Mouse (Mus musculus): ENCODE data around the gene Lsm2. TPM values are rescaled to one million over a fixed set of nuclear protein-coding genes. Genes with fewer than 3 reads are reported as not detected.
A peak's percentile ranks its signal among the peaks of the same experiment; 100 is the strongest.

Lsm2 gene
- polyA plus RNA-seq, 1 experiment, result 60.7 TPM

GRCm38 (mm10) chr17:34975581-34976492 lies 5.8 kb upstream of the Lsm2 start:
- Histone ChIP-seq H3K4me3 (ENCODE audit: extremely low read depth, insufficient read depth, insufficient read length) (no peak overlapping the region), H3K27ac (ENCODE audit: insufficient read depth, low read length) (no peak overlapping the region), H3K4me1 (ENCODE audit: control insufficient read depth, insufficient read depth, insufficient read length) (peaks cover under 1% of the 10 kb centered on the region; the same call in 1 of the 2 replicates), H3K27me3 (ENCODE audit: control insufficient read depth, insufficient read depth, low read length) (no peaks in the 10 kb centered on the region), H3K36me3 (ENCODE audit: control insufficient read depth, insufficient read depth, low read length) (no peaks in the 10 kb centered on the region)
- no peak for DNase-seq (ENCODE audit: low read depth in 1 of 2, low spot score in 2 of 2)
- WGBS, result 83% methylated on average over 3 of the region's 3 CpGs
- no peak for TF ChIP-seq CTCF (IDR thresholded peaks at IDR 0.05; ENCODE audit: extremely low read depth, insufficient read depth, insufficient read length, insufficient replicate concordance)
- TF ChIP-seq POLR2A (IDR thresholded peaks at IDR 0.05; ENCODE audit: low read depth, low read length), result no peak

GRCm38 (mm10) chr17:34977000-34977399 lies 4.7 kb upstream of the Lsm2 start:
- no peak for TF ChIP-seq CTCF (IDR thresholded peaks at IDR 0.05; ENCODE audit: extremely low read depth, insufficient read depth, insufficient read length, insufficient replicate concordance)
- TF ChIP-seq POLR2A (IDR thresholded peaks at IDR 0.05; ENCODE audit: low read depth, low read length), result no peak
- H3K27ac ChIP-seq (ENCODE audit: insufficient read depth, low read length), result no peak overlapping the region
- H3K36me3 ChIP-seq (ENCODE audit: control insufficient read depth, insufficient read depth, low read length), result no peaks in the 10 kb centered on the region
- no peak for DNase-seq (ENCODE audit: low read depth in 1 of 2, low spot score in 2 of 2)
- no peaks in the 10 kb centered on the region for H3K27me3 ChIP-seq (ENCODE audit: control insufficient read depth, insufficient read depth, low read length)
- H3K4me3 ChIP-seq (ENCODE audit: extremely low read depth, insufficient read depth, insufficient read length), result no peak overlapping the region
- peaks cover 2% of the 10 kb centered on the region; the same call in 1 of the 2 replicates for H3K4me1 ChIP-seq (ENCODE audit: control insufficient read depth, insufficient read depth, insufficient read length)
- 95% methylated on average over 20 of the region's 20 CpGs for WGBS

- DNase-seq (ENCODE audit: low read depth in 1 of 2, low spot score in 2 of 2), result no peak
- H3K27me3 ChIP-seq (ENCODE audit: control insufficient read depth, insufficient read depth, low read length), result no peaks in the 10 kb centered on the region
- no peak overlapping the region for H3K27ac ChIP-seq (ENCODE audit: insufficient read depth, low read length)
- H3K4me3 ChIP-seq (ENCODE audit: extremely low read depth, insufficient read depth, insufficient read length), result no peak overlapping the region
- TF ChIP-seq CTCF (IDR thresholded peaks at IDR 0.05; ENCODE audit: extremely low read depth, insufficient read depth, insufficient read length, insufficient replicate concordance) (no peak), POLR2A (IDR thresholded peaks at IDR 0.05; ENCODE audit: low read depth, low read length) (no peak)
- H3K36me3 ChIP-seq (ENCODE audit: control insufficient read depth, insufficient read depth, low read length), result no peaks in the 10 kb centered on the region
- 96% methylated on average over 27 of the region's 27 CpGs for WGBS
- H3K4me1 ChIP-seq (ENCODE audit: control insufficient read depth, insufficient read depth, insufficient read length), result peaks cover 4% of the 10 kb centered on the region; the same call in 1 of the 2 replicates
Observed at GRCm38 (mm10) chr17:34978239-34978638, 3.4 kb upstream of the Lsm2 start.

GRCm38 (mm10) chr17:34979631-34980030 lies 2.0 kb upstream of the Lsm2 start:
- no peak overlapping the region for H3K4me3 ChIP-seq (ENCODE audit: extremely low read depth, insufficient read depth, insufficient read length)
- DNase-seq (ENCODE audit: low read depth in 1 of 2, low spot score in 2 of 2), result no peak
- TF ChIP-seq CTCF (IDR thresholded peaks at IDR 0.05; ENCODE audit: extremely low read depth, insufficient read depth, insufficient read length, insufficient replicate concordance) (no peak), POLR2A (IDR thresholded peaks at IDR 0.05; ENCODE audit: low read depth, low read length) (no peak)

GRCm38 (mm10) chr17:34980655-34981054 lies 1.0 kb upstream of the Lsm2 start:
- Histone ChIP-seq H3K27me3 (ENCODE audit: control insufficient read depth, insufficient read depth, low read length) (no peaks in the 10 kb centered on the region), H3K4me1 (ENCODE audit: control insufficient read depth, insufficient read depth, insufficient read length) (peaks cover 4% of the 10 kb centered on the region; the same call in 1 of the 2 replicates), H3K36me3 (ENCODE audit: control insufficient read depth, insufficient read depth, low read length) (peaks cover 1% of the 10 kb centered on the region; the same call in 1 of the 2 replicates), H3K27ac (ENCODE audit: insufficient read depth, low read length) (no peak overlapping the region), H3K4me3 (ENCODE audit: extremely low read depth, insufficient read depth, insufficient read length) (no peak overlapping the region; the same call in 1 of the 2 replicates)
- WGBS, result 17% methylated on average over 2 of the region's 2 CpGs
- peak in 1 of 2 experiments; percentile 46 for DNase-seq (ENCODE audit: low read depth in 1 of 2, low spot score in 2 of 2)
- no peak for TF ChIP-seq CTCF (IDR thresholded peaks at IDR 0.05; ENCODE audit: extremely low read depth, insufficient read depth, insufficient read length, insufficient replicate concordance)
- no peak for TF ChIP-seq POLR2A (IDR thresholded peaks at IDR 0.05; ENCODE audit: low read depth, low read length)

More at GRCm38 (mm10) chr17:34979631-34980030, 2.0 kb upstream of the Lsm2 start:
- Histone ChIP-seq H3K4me1 (ENCODE audit: control insufficient read depth, insufficient read depth, insufficient read length) (peaks cover 4% of the 10 kb centered on the region; the same call in 1 of the 2 replicates), H3K27ac (ENCODE audit: insufficient read depth, low read length) (no peak overlapping the region), H3K36me3 (ENCODE audit: control insufficient read depth, insufficient read depth, low read length) (no peaks in the 10 kb centered on the region), H3K27me3 (ENCODE audit: control insufficient read depth, insufficient read depth, low read length) (no peaks in the 10 kb centered on the region)
- 94% methylated on average over 4 of the region's 4 CpGs for WGBS

GRCm38 (mm10) chr17:34982328-34982727 lies 666 bp downstream of the Lsm2 start:
- Histone ChIP-seq H3K27me3 (ENCODE audit: control insufficient read depth, insufficient read depth, low read length) (no peaks in the 10 kb centered on the region), H3K27ac (ENCODE audit: insufficient read depth, low read length) (peak overlapping the region; percentile 99; the same call in 1 of the 2 replicates), H3K4me1 (ENCODE audit: control insufficient read depth, insufficient read depth, insufficient read length) (peaks cover 4% of the 10 kb centered on the region; the same call in 1 of the 2 replicates), H3K4me3 (ENCODE audit: extremely low read depth, insufficient read depth, insufficient read length) (peak overlapping the region; percentile 99), H3K36me3 (ENCODE audit: control insufficient read depth, insufficient read depth, low read length) (peaks cover 7% of the 10 kb centered on the region; the same call in 1 of the 2 replicates)
- WGBS, result under 1% methylated on average over 15 of the region's 15 CpGs
- no peak for DNase-seq (ENCODE audit: low read depth in 1 of 2, low spot score in 2 of 2)
- no peak for TF ChIP-seq POLR2A (IDR thresholded peaks at IDR 0.05; ENCODE audit: low read depth, low read length)
- TF ChIP-seq CTCF (IDR thresholded peaks at IDR 0.05; ENCODE audit: extremely low read depth, insufficient read depth, insufficient read length, insufficient replicate concordance), result no peak
